Mouse (Mus musculus) embryonic facial prominence, embryonic 11.5 days (tissue): ENCODE results near the gene Kdsr. TPM values are rescaled to one million over a fixed set of nuclear protein-coding genes. Genes with fewer than 3 reads are reported as not detected.

ENCODE experiments used
- ATAC-seq: fragments of 200-750 bp; cut with Nextera tagmentation; replicated peaks from 2 replicates; pipeline ENCODE4 v1.8.0; 2017; ENCODE audit warnings: low read depth; ENCODE audit not compliant: insufficient number of reproducible peaks, low FRiP score, low TSS enrichment
- DNase-seq: peaks from one replicate; pipeline ENCODE4 v3.0.0-alpha.2; 2015; ENCODE audit warnings: low spot score
- H3K27ac ChIP-seq: fragments of 300-500 bp; sonication (generic); replicated peaks from 2 replicates; pipeline ENCODE4 v1.5.1; 2014; ENCODE audit warnings: mild to moderate bottlenecking, low read depth, low read length, control low read depth
- H3K27me3 ChIP-seq: fragments of 300-500 bp; sonication (generic); 2 replicates; pipeline ENCODE4 v1.6.1; 2014; ENCODE audit warnings: mild to moderate bottlenecking, low read length, moderate library complexity, mixed read lengths; ENCODE audit not compliant: control insufficient read depth, insufficient read depth
- H3K36me3 ChIP-seq: fragments of 300-500 bp; sonication (generic); replicated peaks from 2 replicates; pipeline ENCODE4 v1.6.1; 2014; ENCODE audit warnings: low read depth, mild to moderate bottlenecking, low read length, moderate library complexity, mixed read lengths; ENCODE audit not compliant: control insufficient read depth, insufficient read depth
- H3K4me1 ChIP-seq: fragments of 300-500 bp; sonication (generic); 2 replicates; pipeline ENCODE4 v1.6.1; 2014; ENCODE audit warnings: low read length, mixed read lengths; ENCODE audit not compliant: control insufficient read depth, insufficient read depth
- H3K4me2 ChIP-seq: fragments of 300-500 bp; sonication (generic); 2 replicates; pipeline ENCODE4 v1.6.1; 2014; ENCODE audit warnings: low read depth, mild to moderate bottlenecking, control low read depth, low read length, moderate library complexity
- H3K4me3 ChIP-seq: fragments of 300-500 bp; sonication (generic); 2 replicates; pipeline ENCODE4 v1.5.1; 2014; ENCODE audit warnings: low read depth, low read length, control low read depth
- H3K9ac ChIP-seq: fragments of 300-500 bp; sonication (generic); replicated peaks from 2 replicates; pipeline ENCODE4 v1.6.1; 2014; ENCODE audit warnings: mild to moderate bottlenecking, control low read depth, low read length
- H3K9me3 ChIP-seq: fragments of 300-500 bp; sonication (generic); replicated peaks from 2 replicates; pipeline ENCODE4 v1.6.1; 2016; ENCODE audit warnings: mild to moderate bottlenecking, low read length, inconsistent platforms, mixed read lengths; ENCODE audit not compliant: control insufficient read depth
- WGBS: fragments of 180-500 bp; shearing (Covaris S2); extraction: QIAGEN DNeasy Blood & Tissue Kit; methylation state at CpG from one replicate; pipeline ENCODE4 v1.1.7; 2014; 5-methylcytosine and 5-hydroxymethylcytosine counted together
- polyA plus RNA-seq: library from polyadenylated mRNA; unstranded; fragments of >200 nt; fragmentation: Nextera tagmentation; extraction: Ambion mirVana; gene quantifications from 2 replicates; pipeline ENCODE4 v1.2.1, GENCODE M21; 2014

The Kdsr gene
- polyA plus RNA-seq, 1 experiment from 2014 or later, result 12.1 TPM

- Histone ChIP-seq H3K36me3 (no peaks in the 10 kb centered on the region), H3K27ac (peak within 1 kb of the TSS; percentile 77), H3K4me3 (peak within 1 kb of the TSS; percentile 66), H3K9me3 (no peaks in the 10 kb centered on the region), H3K9ac (peak within 1 kb of the TSS; percentile 90), H3K4me2 (peak within 1 kb of the TSS; percentile 89), H3K27me3 (no peaks in the 10 kb centered on the region), H3K4me1 (peaks cover 4% of the 10 kb centered on the region; the same call in 1 of the 2 replicates)
- ATAC-seq (peak; percentile 84), DNase-seq (peak; percentile 83)
- WGBS, result 0% methylated on average over 54 of the region's 95 CpGs
Measured at GRCm38 (mm10) chr1:106713621-106714529, 45.7 kb downstream of the Kdsr start, which contains the start of gene Bcl2. TSS of gene Bcl2 (minus strand) at chr1:106714274.

- peak overlapping the region; percentile 66 for H3K4me3 ChIP-seq
- no peaks in the 10 kb centered on the region for H3K9me3 ChIP-seq
- H3K4me1 ChIP-seq, result peaks cover 4% of the 10 kb centered on the region; the same call in 1 of the 2 replicates
- no peaks in the 10 kb centered on the region for H3K27me3 ChIP-seq
- no peaks in the 10 kb centered on the region for H3K36me3 ChIP-seq
- no peak overlapping the region for H3K27ac ChIP-seq
- 10% methylated on average over 22 of the region's 22 CpGs for WGBS
- DNase-seq, result peak; percentile 50
- ATAC-seq, result no peak
- H3K9ac ChIP-seq, result peak overlapping the region; percentile 44
- H3K4me2 ChIP-seq, result peak overlapping the region; percentile 89
Measured at GRCm38 (mm10) chr1:106712330-106712729, 47.2 kb downstream of the Kdsr start.

GRCm38 (mm10) chr1:106711356-106712125, 48.0 kb downstream of the Kdsr start:
- peak overlapping the region; percentile 66 for H3K4me3 ChIP-seq
- no peaks in the 10 kb centered on the region for H3K36me3 ChIP-seq
- H3K27me3 ChIP-seq, result no peaks in the 10 kb centered on the region
- no peak overlapping the region for H3K27ac ChIP-seq
- peaks cover 4% of the 10 kb centered on the region; the same call in 1 of the 2 replicates for H3K4me1 ChIP-seq
- WGBS, result 69% methylated on average over 12 of the region's 12 CpGs
- ATAC-seq (no peak), DNase-seq (no peak)
- H3K4me2 ChIP-seq, result peak overlapping the region; percentile 89
- H3K9ac ChIP-seq, result no peak overlapping the region; the same call in 1 of the 2 replicates
- no peaks in the 10 kb centered on the region for H3K9me3 ChIP-seq

- Histone ChIP-seq H3K4me3 (no peak overlapping the region), H3K27me3 (no peaks in the 10 kb centered on the region), H3K4me1 (peaks cover 4% of the 10 kb centered on the region; the same call in 1 of the 2 replicates), H3K9me3 (no peaks in the 10 kb centered on the region), H3K27ac (no peak overlapping the region), H3K4me2 (no peak overlapping the region), H3K9ac (no peak overlapping the region), H3K36me3 (no peaks in the 10 kb centered on the region)
- DNase-seq, result no peak
- ATAC-seq, result no peak
- WGBS, result 85% methylated on average over 7 of the region's 7 CpGs
Measured at GRCm38 (mm10) chr1:106710202-106710601, 49.3 kb downstream of the Kdsr start.

- H3K27me3 ChIP-seq, result no peaks in the 10 kb centered on the region
- no peaks in the 10 kb centered on the region for H3K36me3 ChIP-seq
- H3K4me3 ChIP-seq, result no peak overlapping the region
- ATAC-seq (no peak), DNase-seq (no peak)
- 83% methylated on average over 6 of the region's 6 CpGs for WGBS
- H3K4me1 ChIP-seq, result no peaks in the 10 kb centered on the region
- H3K27ac ChIP-seq, result no peak overlapping the region
- H3K4me2 ChIP-seq, result no peak overlapping the region
- no peaks in the 10 kb centered on the region for H3K9me3 ChIP-seq
- no peak overlapping the region for H3K9ac ChIP-seq
Measured at GRCm38 (mm10) chr1:106707036-106707880, 52.3 kb downstream of the Kdsr start.

- 66% methylated on average over 3 of the region's 3 CpGs for WGBS
- H3K4me1 ChIP-seq, result no peaks in the 10 kb centered on the region
- no peak overlapping the region for H3K9ac ChIP-seq
- no peak for DNase-seq
- ATAC-seq, result no peak
- H3K36me3 ChIP-seq, result no peaks in the 10 kb centered on the region
- no peaks in the 10 kb centered on the region for H3K9me3 ChIP-seq
- H3K27ac ChIP-seq, result no peak overlapping the region
- no peak overlapping the region for H3K4me3 ChIP-seq
- H3K27me3 ChIP-seq, result no peaks in the 10 kb centered on the region
- no peak overlapping the region for H3K4me2 ChIP-seq
Measured at GRCm38 (mm10) chr1:106703183-106703582, 56.3 kb downstream of the Kdsr start.

- H3K4me1 ChIP-seq, result no peaks in the 10 kb centered on the region
- H3K4me3 ChIP-seq, result no peak overlapping the region
- 74% methylated on average over 4 of the region's 4 CpGs for WGBS
- no peak overlapping the region for H3K9ac ChIP-seq
- H3K4me2 ChIP-seq, result no peak overlapping the region
- ATAC-seq (no peak), DNase-seq (no peak)
- no peaks in the 10 kb centered on the region for H3K27me3 ChIP-seq
- H3K36me3 ChIP-seq, result no peaks in the 10 kb centered on the region
- no peaks in the 10 kb centered on the region for H3K9me3 ChIP-seq
- no peak overlapping the region for H3K27ac ChIP-seq
Measured at GRCm38 (mm10) chr1:106702471-106703175, 56.9 kb downstream of the Kdsr start.
